Mouse (Mus musculus) kidney, postnatal 0 days (tissue): Measurements from ENCODE around the gene 2610507B11Rik. TPM values are rescaled to one million over a fixed set of nuclear protein-coding genes. Genes with fewer than 3 reads are reported as not detected.
A peak's percentile ranks its signal among the peaks of the same experiment; 100 is the strongest.

Experiments
- ATAC-seq: fragments of 200-750 bp; cut with Nextera tagmentation; replicated peaks from 2 replicates; pipeline ENCODE4 v1.8.0; 2017; ENCODE audit warnings: low read depth, moderate number of reproducible peaks, moderate TSS enrichment, moderate library complexity; ENCODE audit not compliant: low FRiP score
- DNase-seq: peaks from one replicate; pipeline ENCODE4 v3.0.0-alpha.2; 2016; ENCODE audit warnings: low spot score
- H3K27ac ChIP-seq: fragments of 300-500 bp; sonication (generic); 2 replicates; pipeline ENCODE4 v1.5.1; 2014; ENCODE audit warnings: mild to moderate bottlenecking
- H3K27me3 ChIP-seq: fragments of 300-500 bp; sonication (generic); 2 replicates; pipeline ENCODE4 v1.6.1; 2014; ENCODE audit warnings: low read length, mixed read lengths; ENCODE audit not compliant: insufficient read depth
- H3K36me3 ChIP-seq: fragments of 300-500 bp; sonication (generic); 2 replicates; pipeline ENCODE4 v1.6.1; 2014; ENCODE audit warnings: low read length, mixed read lengths; ENCODE audit not compliant: insufficient read depth
- H3K4me1 ChIP-seq: fragments of 300-500 bp; sonication (generic); replicated peaks from 2 replicates; pipeline ENCODE4 v1.6.1; 2014; ENCODE audit warnings: antibody characterized with exemption, low read length, mixed read lengths; ENCODE audit not compliant: insufficient read depth
- H3K4me2 ChIP-seq: fragments of 300-500 bp; sonication (generic); 2 replicates; pipeline ENCODE4 v1.6.1; 2014; ENCODE audit warnings: mild to moderate bottlenecking, low read length, moderate library complexity, mixed read lengths
- H3K4me3 ChIP-seq: fragments of 300-500 bp; sonication (generic); replicated peaks from 2 replicates; pipeline ENCODE4 v1.5.1; 2014; ENCODE audit warnings: low read depth, low read length
- H3K9ac ChIP-seq: fragments of 300-500 bp; sonication (generic); 2 replicates; pipeline ENCODE4 v1.6.1; 2014; ENCODE audit warnings: low read depth, low read length
- H3K9me3 ChIP-seq: fragments of 300-500 bp; sonication (generic); replicated peaks from 2 replicates; pipeline ENCODE4 v1.6.1; 2016; ENCODE audit warnings: low read length, inconsistent platforms, mixed read lengths
- CTCF ChIP-seq: IDR thresholded peaks from 2 replicates; pipeline ENCODE4 v1.5.1; 2016; ENCODE audit warnings: antibody characterized with exemption, low read depth, mild to moderate bottlenecking, moderate library complexity
- WGBS: fragments of 180-500 bp; shearing (Covaris S2); extraction: QIAGEN DNeasy Blood & Tissue Kit; methylation state at CpG from one replicate; pipeline ENCODE4 v1.1.7; 2014; 5-methylcytosine and 5-hydroxymethylcytosine counted together
- polyA plus RNA-seq: library from polyadenylated mRNA; unstranded; fragments of >200 nt; fragmentation: Nextera tagmentation; extraction: Ambion mirVana; gene quantifications from 2 replicates; pipeline ENCODE4 v1.2.1, GENCODE M21; 2015

2610507B11Rik gene
- polyA plus RNA-seq, 1 experiment from 2014 or later: 98.2 TPM

DNA sequence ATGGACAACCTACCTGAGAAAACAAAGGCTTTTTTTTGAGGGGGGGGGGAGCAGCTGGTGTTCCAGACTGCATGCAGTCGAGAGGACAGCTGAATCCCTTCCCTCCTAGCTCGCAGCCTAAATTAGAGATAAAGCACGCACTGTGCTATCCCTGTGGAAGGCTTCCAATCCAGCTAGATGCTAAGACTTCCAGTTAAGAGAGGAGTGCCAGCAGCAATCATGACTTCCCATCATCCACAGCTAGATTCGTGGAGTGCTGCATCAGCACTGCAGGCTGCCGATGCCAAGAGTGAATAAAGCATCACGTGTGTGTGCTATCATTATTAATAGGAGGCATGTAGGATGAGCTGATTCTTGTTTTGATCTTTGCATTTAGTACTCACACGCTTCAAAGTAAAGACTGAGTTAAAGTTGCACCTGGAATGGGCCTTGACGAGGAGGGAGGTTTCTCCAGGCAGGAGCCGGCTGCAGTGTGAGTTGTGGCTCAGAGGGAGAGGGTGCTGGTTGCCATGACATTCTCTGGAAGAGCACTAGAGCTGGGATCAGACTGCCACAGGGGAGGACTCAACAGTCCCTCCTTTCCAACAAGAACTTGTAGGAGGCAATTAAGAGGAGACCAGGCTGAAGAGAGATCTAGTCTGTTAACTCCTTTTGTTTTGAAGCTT, 21.2 kb upstream of the 2610507B11Rik start:
- TF ChIP-seq CTCF: no peak
- Histone ChIP-seq H3K27ac (no peak overlapping the region), H3K36me3 (0 out of 2 replicates have a peak, but pooled peaks cover 15% of the 10 kb centered on the region), H3K4me1 (0 out of 2 replicates have a peak, but pooled peaks cover 3% of the 10 kb centered on the region), H3K27me3 (no peaks in the 10 kb centered on the region), H3K9me3 (no peaks in the 10 kb centered on the region), H3K9ac (no peak overlapping the region), H3K4me3 (no peak overlapping the region), H3K4me2 (no peak overlapping the region)
- no peak for DNase-seq
- ATAC-seq: no peak
- WGBS: 89% methylated on average over 9 of the region's 9 CpGs

DNA sequence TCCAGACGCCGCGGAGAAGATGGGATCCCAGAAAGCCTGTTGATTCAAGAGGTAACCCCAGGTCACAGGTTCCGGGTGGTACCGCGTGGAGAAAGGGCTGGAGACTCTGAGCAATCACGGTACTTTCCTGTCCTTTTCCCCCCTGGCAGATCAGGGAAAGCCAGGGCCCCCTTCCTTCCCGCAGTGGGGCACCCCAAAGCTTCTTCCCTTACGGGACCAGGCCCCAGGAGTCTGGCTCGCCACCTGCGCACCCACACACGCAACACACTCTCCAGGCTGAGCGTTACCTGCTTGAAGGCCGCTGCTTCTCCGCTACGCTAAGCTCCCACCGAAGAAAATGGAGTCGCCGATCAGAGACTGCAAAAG, 16.3 kb upstream of the 2610507B11Rik start:
- DNase-seq (peak; percentile 27), ATAC-seq (no peak)
- Histone ChIP-seq H3K4me2 (peak overlapping the region; percentile 70), H3K9me3 (no peaks in the 10 kb centered on the region), H3K4me3 (peak overlapping the region; percentile 79), H3K27me3 (no peaks in the 10 kb centered on the region), H3K9ac (peak overlapping the region; percentile 91), H3K4me1 (peaks cover 7% of the 10 kb centered on the region), H3K27ac (peak overlapping the region; percentile 97), H3K36me3 (peaks cover 12% of the 10 kb centered on the region; the same call in 1 of the 2 replicates)
- TF ChIP-seq CTCF: no peak
- under 1% methylated on average over 19 of the region's 19 CpGs for WGBS

DNA sequence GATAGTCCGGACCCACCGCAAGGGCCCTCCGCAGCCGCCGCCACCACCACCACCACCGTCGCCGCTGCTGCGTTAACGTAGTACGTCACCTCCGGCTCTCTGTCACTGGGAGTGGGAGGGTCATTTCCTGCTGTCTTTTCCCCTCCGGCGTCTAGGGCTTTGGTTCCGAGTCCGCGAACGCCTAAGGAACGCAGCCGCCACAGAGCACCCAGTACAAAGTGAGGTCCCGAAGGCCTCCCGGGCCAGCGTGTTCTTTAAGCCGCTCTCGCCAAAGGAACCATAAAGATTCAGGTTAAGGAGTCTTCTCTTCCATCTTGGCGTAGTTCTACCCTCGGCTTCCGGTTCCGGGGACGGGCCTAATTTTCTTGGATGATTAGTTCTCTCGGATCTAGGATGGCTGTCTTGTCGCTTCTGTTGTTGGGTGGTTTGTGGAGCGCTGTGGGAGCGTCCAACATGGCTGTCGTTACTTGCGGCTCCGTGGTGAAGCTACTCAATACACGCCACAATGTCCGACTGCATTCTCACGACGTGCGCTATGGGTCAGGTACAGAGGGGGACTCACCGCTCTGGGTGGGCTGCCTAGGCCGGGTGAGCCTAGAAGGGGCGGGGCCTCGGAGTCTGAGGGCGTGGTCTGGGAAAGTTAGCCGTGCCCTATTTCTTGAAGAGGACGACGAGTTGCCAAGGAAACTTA, 15.8 kb upstream of the 2610507B11Rik start, which contains the start of the genes Sdf2 and Supt6:
Sdf2 (plus strand) TSS at position 120 of the 691 bp plus-strand sequence.
Supt6 (minus strand) TSS at position 361 of the 691 bp plus-strand sequence.
- Histone ChIP-seq H3K9me3 (no peaks in the 10 kb centered on the region), H3K27ac (peak within 1 kb of the TSS; percentile 97), H3K4me3 (peak within 1 kb of the TSS; percentile 79), H3K27me3 (no peaks in the 10 kb centered on the region), H3K36me3 (peaks cover 7% of the 10 kb centered on the region), H3K9ac (peak within 1 kb of the TSS; percentile 91), H3K4me2 (peak within 1 kb of the TSS; percentile 70), H3K4me1 (peaks cover 7% of the 10 kb centered on the region)
- ATAC-seq: peak; percentile 93
- peak; percentile 96 for DNase-seq
- under 1% methylated on average over 50 of the region's 50 CpGs for WGBS
- no peak for TF ChIP-seq CTCF

DNA sequence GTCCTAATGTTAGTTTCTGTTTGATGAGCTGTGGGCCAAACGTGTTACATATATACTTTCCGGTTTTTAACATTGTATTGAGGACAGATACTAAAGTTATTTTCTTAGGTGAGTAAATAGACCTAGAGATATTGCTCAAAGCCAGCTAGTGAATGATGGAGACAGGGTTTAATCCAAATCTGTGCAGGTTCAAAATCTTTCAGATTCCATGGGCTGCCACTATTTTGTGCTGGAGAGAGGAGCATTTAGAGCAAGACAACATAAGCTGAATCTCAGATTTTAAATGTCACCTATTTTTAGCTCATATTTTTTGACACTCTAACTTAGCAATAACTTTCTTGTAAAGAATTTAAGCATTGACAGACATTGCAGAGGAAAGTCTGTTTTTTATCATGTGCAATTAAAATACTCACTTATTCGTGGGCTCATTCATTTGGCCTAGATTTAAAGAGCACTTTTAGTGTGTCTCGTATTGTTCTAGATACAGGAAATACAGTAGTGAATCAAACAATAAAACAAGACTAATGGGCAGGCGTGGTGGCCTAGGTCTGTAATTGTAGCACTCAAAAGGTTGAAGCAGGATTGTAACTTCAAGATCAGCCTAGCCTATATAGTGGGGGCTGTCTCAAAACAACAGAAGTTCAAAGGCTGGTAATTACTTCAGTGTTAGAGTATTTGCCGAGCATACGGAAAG, 15.1 kb upstream of the 2610507B11Rik start:
- Histone ChIP-seq H3K27me3 (no peaks in the 10 kb centered on the region), H3K4me1 (peaks cover 7% of the 10 kb centered on the region), H3K9ac (peak overlapping the region; percentile 91), H3K4me2 (peak overlapping the region; percentile 70), H3K36me3 (peaks cover 5% of the 10 kb centered on the region), H3K9me3 (no peaks in the 10 kb centered on the region), H3K27ac (peak overlapping the region; percentile 97), H3K4me3 (peak overlapping the region; percentile 79)
- WGBS: 20% methylated on average over 7 of the region's 7 CpGs
- DNase-seq (no peak), ATAC-seq (no peak)
- TF ChIP-seq CTCF: no peak

DNA sequence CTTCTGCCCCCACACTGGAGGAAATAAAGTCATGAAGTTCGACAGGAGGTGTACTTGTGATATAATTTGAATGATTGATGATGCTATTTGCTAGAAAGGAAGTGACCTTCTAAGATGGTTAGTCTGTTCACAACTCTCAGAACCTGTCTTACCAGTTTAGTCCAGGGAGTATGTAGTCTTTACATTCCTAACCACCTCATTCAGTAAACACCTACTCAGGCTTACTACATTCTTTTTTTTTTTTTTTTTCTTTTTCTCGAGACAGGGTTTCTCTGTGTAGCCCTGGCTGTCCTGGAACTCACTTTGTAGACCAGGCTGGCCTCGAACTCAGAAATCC, 14.6 kb upstream of the 2610507B11Rik start:
- no peak overlapping the region for H3K27ac ChIP-seq
- 41% methylated on average over 3 of the region's 3 CpGs for WGBS
- DNase-seq: peak; percentile 34
- peaks cover 7% of the 10 kb centered on the region for H3K4me1 ChIP-seq
- H3K9ac ChIP-seq: no peak overlapping the region; the same call in 1 of the 2 replicates
- TF ChIP-seq CTCF: no peak
- ATAC-seq: no peak
- H3K36me3 ChIP-seq: peaks cover 6% of the 10 kb centered on the region
- H3K4me2 ChIP-seq: peak overlapping the region; percentile 70
- H3K4me3 ChIP-seq: peak overlapping the region; percentile 79
- no peaks in the 10 kb centered on the region for H3K9me3 ChIP-seq
- no peaks in the 10 kb centered on the region for H3K27me3 ChIP-seq

DNA sequence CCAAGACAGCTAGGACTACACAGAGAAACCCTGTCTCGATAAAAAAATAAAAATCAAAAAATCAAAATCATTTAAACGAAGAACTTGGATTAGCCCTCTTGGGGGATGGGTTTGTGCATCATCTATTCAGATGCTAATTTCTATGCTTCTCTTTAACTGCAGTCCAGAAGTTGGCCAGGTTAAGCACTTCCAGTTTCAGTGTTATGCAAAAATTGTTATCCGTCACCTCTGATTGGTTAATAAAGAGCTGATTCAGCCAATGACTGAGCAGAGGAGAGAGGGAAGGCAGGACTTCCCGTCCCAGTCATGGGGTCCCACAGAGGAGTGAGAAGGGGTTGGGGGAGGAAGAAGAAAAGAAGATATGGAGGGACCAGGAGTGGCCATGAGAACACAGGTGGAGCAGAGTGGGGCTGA, 13.8 kb upstream of the 2610507B11Rik start:
- 72% methylated on average over 4 of the region's 4 CpGs for WGBS
- H3K4me3 ChIP-seq: no peak overlapping the region
- TF ChIP-seq CTCF: no peak
- H3K4me1 ChIP-seq: peaks cover 7% of the 10 kb centered on the region
- DNase-seq: peak; percentile 30
- no peak overlapping the region for H3K9ac ChIP-seq
- no peak for ATAC-seq
- H3K36me3 ChIP-seq: peaks cover 12% of the 10 kb centered on the region
- no peaks in the 10 kb centered on the region for H3K9me3 ChIP-seq
- H3K4me2 ChIP-seq: no peak overlapping the region
- no peaks in the 10 kb centered on the region for H3K27me3 ChIP-seq
- H3K27ac ChIP-seq: no peak overlapping the region
